Mouse (Mus musculus) midbrain, embryonic 15.5 days (tissue): ENCODE data around the gene Wdr25. TPM values are rescaled to one million over a fixed set of nuclear protein-coding genes. Genes with fewer than 3 reads are reported as not detected.

Experiments
- polyA plus RNA-seq: library from polyadenylated mRNA; unstranded; fragments of >200 nt; fragmentation: Nextera tagmentation; extraction: Ambion mirVana; gene quantifications from 2 replicates; pipeline ENCODE4 v1.2.1, GENCODE M21; 2015

The Wdr25 gene
- polyA plus RNA-seq, 1 experiment from 2014 or later: 5.2 TPM

Other genes with a start within 250 kb of the Wdr25 start
- gene Degs2, start 191.3 kb upstream of the Wdr25 start, polyA plus RNA-seq: 3.2 and 3.4 TPM in 2 replicates
- gene Yy1, start 100.7 kb upstream of the Wdr25 start, polyA plus RNA-seq: 12.9 TPM in 2 replicates
- 22.6 and 24.8 TPM in 2 replicates for gene Slc25a29, start 57.7 kb upstream of the Wdr25 start, polyA plus RNA-seq
- 8.7 and 10.3 TPM in 2 replicates for gene Slc25a47, start 57.6 kb upstream of the Wdr25 start, polyA plus RNA-seq
- 103 and 104 TPM in 2 replicates for gene Wars, start 543 bp downstream of the Wdr25 start, polyA plus RNA-seq
- 30.8 and 34.0 TPM in 2 replicates for gene Begain, start 174.6 kb downstream of the Wdr25 start, polyA plus RNA-seq